22 mouse cellular contexts compared by ENCODE assay signal in the genomic region with DNA sequence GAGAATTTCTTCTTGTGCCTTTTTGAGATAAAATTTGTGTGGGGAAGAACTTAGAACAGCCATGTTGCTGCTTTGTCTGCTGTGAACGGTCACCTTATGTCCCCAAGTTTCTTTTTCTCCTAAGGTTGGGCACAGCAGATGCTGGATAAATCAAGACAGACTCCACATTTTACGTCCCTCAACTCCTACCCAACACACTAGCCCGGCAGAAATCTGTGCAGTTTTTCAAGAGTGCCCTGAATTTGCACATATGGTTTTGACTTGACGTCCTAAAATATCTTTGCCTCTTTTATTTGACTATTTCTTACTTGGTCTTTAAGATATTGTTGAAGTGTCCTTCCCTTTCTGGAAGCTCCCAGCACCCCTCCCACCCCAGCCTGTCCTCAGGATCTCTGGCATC.
"Had no signal": no experiment of that assay in that cellular context is flagged by ENCODE, and none has a peak within 500 bp of the region (broad histone marks: within the 10 kb centered on the region; RNA-seq: fewer than 3 reads in every experiment).

No protein-coding gene starts in this region.

- ATAC-seq: liver, postnatal 0 days; lung, postnatal 0 days; midbrain, embryonic 15.5 days had no signal

- DNase-seq: kidney, adult 11 months; kidney, adult 8-10 months; kidney, postnatal 10 days; kidney, postnatal 36 days; layer of hippocampus, postnatal 36 days; liver, postnatal 0 days; lung, embryonic 14.5 days; right cerebral cortex, postnatal 14 days; spleen, adult 18-20 months; thymus, adult 18-20 months; thymus, postnatal 36 days had no signal

- H3K27ac ChIP-seq: kidney, embryonic 15.5 days; limb, embryonic 12.5 days; limb, embryonic 15.5 days; liver, embryonic 14.5 days; macrophage; midbrain, embryonic 12.5 days; midbrain, embryonic 15.5 days; neural tube, embryonic 12.5 days; neural tube, embryonic 15.5 days; stomach, embryonic 15.5 days had no signal

- H3K4me3 ChIP-seq: kidney, embryonic 15.5 days; limb, embryonic 12.5 days; limb, embryonic 15.5 days; midbrain, embryonic 12.5 days; midbrain, embryonic 15.5 days; neural tube, embryonic 12.5 days; neural tube, embryonic 15.5 days; stomach, embryonic 15.5 days had no signal
